Mouse (Mus musculus) T-helper 17 cell (primary cell): ENCODE data around the gene Cox5a.

Experiments used
- in situ Hi-C, 2 experiments: fragments of 300-600 bp; cut with MboI, MseI; formaldehyde crosslinking; loops; 1 replicate in 1 of 2; 2 replicates in 1 of 2; pipeline ENCODE4 v1.15.1; 2025; ENCODE audit warnings: high pct_unique_total_duplicates in 2 of 2

The Cox5a gene

GRCm38 (mm10) chr9:57560861-57561710 lies 40.0 kb downstream of the Cox5a start, which contains the start of gene Scamp2:
Gene Scamp2 (plus strand): TSS chr9:57560943.
- in situ Hi-C loops, result no loop called here

- in situ Hi-C loops, result no loop called here
These were observed 40.6 kb downstream of the Cox5a start for GRCm38 (mm10) chr9:57561711-57562099.

- in situ Hi-C loops, result no loop called here
These were observed 41.9 kb downstream of the Cox5a start for GRCm38 (mm10) chr9:57562896-57563372.

- in situ Hi-C loops, result no loop called here
These were observed 43.5 kb downstream of the Cox5a start for GRCm38 (mm10) chr9:57564609-57565008.

DNA sequence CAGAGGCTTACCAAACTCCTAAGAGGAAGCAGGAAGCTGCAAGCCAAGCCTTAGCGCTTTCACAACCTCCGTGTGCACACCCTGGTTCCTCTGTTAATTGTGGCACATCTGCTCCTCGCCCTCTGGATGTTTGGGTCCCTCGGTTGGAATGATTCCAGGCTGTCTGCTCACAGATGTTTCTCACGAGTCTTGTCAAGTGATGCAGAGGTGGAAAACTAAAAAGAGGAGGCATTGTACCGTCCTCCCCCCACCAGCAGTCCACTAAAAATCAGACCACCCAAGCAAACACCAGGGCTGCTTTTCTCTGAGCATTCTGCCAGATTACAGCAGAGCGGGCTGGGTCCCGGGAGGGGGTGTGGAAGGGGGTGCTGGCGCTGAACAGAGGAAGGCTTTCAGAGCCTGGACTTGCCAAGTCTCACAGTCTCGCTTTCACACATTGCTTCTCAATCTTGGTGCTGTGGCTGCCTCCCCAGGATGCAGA lies 44.7 kb downstream of the Cox5a start:
- in situ Hi-C loops, result no loop called here

DNA sequence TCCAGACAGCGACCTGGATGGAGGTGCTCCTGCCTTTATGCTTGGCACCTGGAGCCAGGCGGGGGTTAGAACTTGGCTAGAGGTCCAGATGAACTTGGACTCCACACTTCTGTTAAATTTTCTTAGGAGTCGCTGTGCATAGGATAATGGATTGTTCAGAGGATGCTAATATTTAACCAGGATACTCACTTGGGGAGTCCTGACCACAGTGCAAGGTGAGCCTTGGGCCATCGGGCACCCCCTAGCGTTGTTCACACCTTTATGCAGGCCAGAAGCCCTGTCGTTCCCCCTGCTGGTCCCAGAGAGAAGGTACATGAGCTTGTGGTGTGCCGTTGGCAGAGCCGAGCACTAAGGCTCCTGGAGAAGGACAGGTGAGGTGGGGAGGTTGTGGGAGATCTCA lies 45.8 kb downstream of the Cox5a start:
- in situ Hi-C loops, result no loop called here

DNA sequence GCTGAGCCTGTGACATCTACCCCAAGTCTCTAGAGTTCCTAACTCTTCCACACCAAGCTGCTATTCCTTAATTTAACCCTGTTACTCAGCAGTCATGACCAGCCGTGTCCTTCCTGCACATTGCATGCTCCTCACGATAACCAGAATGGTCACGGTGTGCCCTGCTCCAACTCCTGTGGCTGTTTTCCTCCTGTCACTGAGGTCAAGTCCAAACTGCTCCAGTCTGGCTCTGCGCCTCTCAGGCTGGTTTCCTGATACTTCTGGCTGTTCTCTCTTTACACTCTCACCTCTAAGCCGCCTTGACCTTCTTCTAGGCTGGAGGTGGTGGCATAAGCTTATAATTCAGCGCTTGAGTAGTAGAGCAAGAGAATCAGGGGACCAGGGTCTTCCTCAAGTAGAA lies 47.4 kb downstream of the Cox5a start:
- in situ Hi-C loops, result no loop called here

DNA sequence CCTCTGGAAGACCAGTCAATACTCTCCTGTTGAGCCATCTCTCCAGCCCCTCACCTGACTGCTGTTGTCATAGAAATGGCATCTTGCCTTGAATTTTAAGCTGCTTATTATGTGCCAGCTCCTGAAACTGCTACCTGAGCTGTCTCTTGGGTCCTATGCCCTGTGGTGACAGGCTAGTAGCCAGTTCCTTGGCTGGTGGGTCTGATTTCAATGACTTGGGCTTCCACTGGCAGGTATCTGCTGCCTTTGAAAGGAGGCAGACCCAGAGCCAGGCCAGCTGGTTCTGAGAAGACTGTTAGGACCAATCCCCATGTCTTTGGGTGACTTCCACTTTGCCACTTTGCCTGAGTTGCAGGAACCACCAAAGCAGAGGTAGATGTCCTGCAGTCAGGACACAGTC lies 53.3 kb downstream of the Cox5a start:
- in situ Hi-C loops, result no loop called here

DNA sequence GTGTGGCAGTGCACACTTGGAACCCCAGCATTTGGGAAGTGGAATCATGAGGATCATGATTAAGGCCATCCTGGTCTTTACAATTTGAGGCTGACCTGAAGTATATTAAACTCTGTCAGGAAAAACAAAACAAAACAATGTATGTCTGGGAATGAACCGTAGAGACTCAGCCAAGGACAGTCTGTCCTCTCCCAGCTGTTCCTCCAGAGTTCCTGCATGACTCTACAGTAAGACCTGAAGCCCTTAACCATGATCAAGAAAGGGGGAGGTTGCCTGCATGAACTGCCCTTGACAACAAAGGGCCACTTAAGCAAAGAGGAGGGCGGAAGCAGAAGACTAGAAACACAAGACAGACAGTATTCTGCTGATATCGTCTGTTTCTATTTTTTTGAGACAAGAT lies 54.5 kb downstream of the Cox5a start:
- in situ Hi-C loops, result no loop called here

GRCm38 (mm10) chr9:57577144-57577849 lies 56.2 kb downstream of the Cox5a start:
- in situ Hi-C loops, result no loop called here
